Mouse (Mus musculus) G1E (cell line): Measurements from ENCODE around the gene Fbrs.

Experiments used
- CTCF ChIP-seq: IDR thresholded peaks from 2 replicates; pipeline ENCODE4 v1.5.1; 2012; ENCODE audit warnings: low read depth, low read length, inconsistent platforms, mixed read lengths
- GATA1 ChIP-seq: IDR thresholded peaks from 2 replicates; pipeline ENCODE4 v1.6.1; 2012; ENCODE audit warnings: borderline replicate concordance, low read length, inconsistent platforms, mixed read lengths

DNA sequence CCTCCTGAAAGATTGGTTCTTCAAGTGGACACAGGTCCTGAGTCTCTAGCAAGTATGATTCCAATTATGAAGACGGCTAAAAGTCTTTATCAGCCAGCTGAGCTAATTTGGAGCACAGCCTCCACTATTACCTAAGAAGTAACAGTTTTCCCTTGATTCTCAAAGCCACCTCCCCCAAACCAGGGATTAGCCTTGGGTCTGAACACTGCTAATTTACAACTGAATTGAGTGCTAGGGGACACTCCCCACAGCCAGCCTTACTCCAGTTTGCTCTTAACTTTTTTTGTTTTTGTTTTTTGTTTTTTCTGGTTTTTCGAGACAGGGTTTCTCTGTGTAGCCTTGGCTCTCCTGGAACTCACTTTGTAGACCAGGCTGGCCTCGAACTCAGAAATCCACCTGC is 13.8 kb upstream of the Fbrs start:
- TF ChIP-seq CTCF: no peak
- no peak for TF ChIP-seq GATA1
